Mouse (Mus musculus): ENCODE data around the gene Xdh. TPM values are rescaled to one million over a fixed set of nuclear protein-coding genes. Genes with fewer than 3 reads are reported as not detected.

Gene Xdh
- total and polyA plus RNA-seq, 3 experiments = 2.0 to 14.5 TPM; not detected in 1

DNA sequence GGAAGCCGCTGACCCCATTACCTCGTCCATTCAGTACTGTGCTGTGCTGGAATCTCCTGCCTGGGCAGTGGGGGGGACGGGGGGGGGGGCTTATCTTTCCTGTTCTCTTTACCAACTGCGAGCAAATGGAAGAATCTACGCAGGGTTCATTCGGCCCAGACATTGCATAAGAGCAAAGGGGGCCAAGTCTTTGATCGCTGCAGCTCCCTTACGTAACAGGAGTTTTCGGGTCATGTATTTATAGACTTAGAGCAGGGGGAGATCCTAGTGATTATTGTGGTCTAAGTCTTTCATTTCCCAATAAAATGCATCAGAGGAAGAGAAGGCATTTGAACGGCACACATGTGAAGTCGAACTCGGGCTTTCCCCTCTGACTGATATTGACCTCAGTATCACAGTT is 66.7 kb downstream of the Xdh start:
- H3K27ac ChIP-seq (ENCODE audit: control insufficient read depth, low read depth, low read length) = no peak overlapping the region
- TF ChIP-seq BHLHE40 (IDR thresholded peaks at IDR 0.05; ENCODE audit: borderline replicate concordance, low read depth, low read length) = no peak
- TF ChIP-seq POLR2A (IDR thresholded peaks at IDR 0.05; ENCODE audit: control insufficient read depth in 1 of 2, insufficient read depth in 1 of 2, low read depth in 1 of 2, low read length in 2 of 2, poor library complexity in 1 of 2) = no peak
- no peak for TF ChIP-seq SIN3A (IDR thresholded peaks at IDR 0.05; ENCODE audit: low read length)
- no peak for TF ChIP-seq CTCF (IDR thresholded peaks at IDR 0.05 in 2 of 3, conservative IDR thresholded peaks at IDR 0.05 in 1 of 3; ENCODE audit: control insufficient read depth in 1 of 3, insufficient read depth in 1 of 3, low read depth in 2 of 3, low read length in 3 of 3, poor library complexity in 1 of 3, severe bottlenecking in 1 of 3)
- TF ChIP-seq ZMIZ1 (IDR thresholded peaks at IDR 0.05; ENCODE audit: low read depth, low read length) = no peak
- TF ChIP-seq MYB (IDR thresholded peaks at IDR 0.05; ENCODE audit: low read depth, low read length) = no peak
- TF ChIP-seq ZC3H11A (IDR thresholded peaks at IDR 0.05; ENCODE audit: low read depth, low read length) = no peak
- no peak for TF ChIP-seq ELF1 (IDR thresholded peaks at IDR 0.05; ENCODE audit: low read depth, low read length)
- no peak for TF ChIP-seq JUND (IDR thresholded peaks at IDR 0.05; ENCODE audit: low read depth, low read length)
- TF ChIP-seq CHD2 (IDR thresholded peaks at IDR 0.05; ENCODE audit: low read length) = no peak
- no peak for TF ChIP-seq POLR2AphosphoS2 (IDR thresholded peaks at IDR 0.05; ENCODE audit: low read length)
- TF ChIP-seq USF2 (IDR thresholded peaks at IDR 0.05; ENCODE audit: borderline replicate concordance in 1 of 2, insufficient read depth in 1 of 2, low read depth in 1 of 2, low read length in 2 of 2) = no peak
- no peak for TF ChIP-seq ZNF384 (IDR thresholded peaks at IDR 0.05; ENCODE audit: low read depth, low read length)
- TF ChIP-seq EP300 (IDR thresholded peaks at IDR 0.05; ENCODE audit: low read depth in 1 of 2, low read length in 2 of 2) = no peak
- TF ChIP-seq MEF2A (IDR thresholded peaks at IDR 0.05; ENCODE audit: extremely low read depth, insufficient replicate concordance, low read depth, low read length, poor library complexity, severe bottlenecking) = no peak
- TF ChIP-seq MAZ (IDR thresholded peaks at IDR 0.05; ENCODE audit: low read depth, low read length) = no peak
- no peaks in the 10 kb centered on the region for H3K27me3 ChIP-seq (ENCODE audit: control insufficient read depth in 1 of 2, insufficient read depth in 2 of 2, low read length in 2 of 2)
- no peak overlapping the region for H3K9ac ChIP-seq (ENCODE audit: control insufficient read depth, low read depth, low read length, poor library complexity, severe bottlenecking)
- peaks cover 0 to 10% of the 10 kb centered on the region in 2 experiments; a peak in 2 of 4 replicates for H3K4me1 ChIP-seq (ENCODE audit: control insufficient read depth in 1 of 2, insufficient read depth in 2 of 2, low read length in 2 of 2)
- H3K79me2 ChIP-seq (ENCODE audit: control insufficient read depth, insufficient read depth, low read length, poor library complexity) = no peaks in the 10 kb centered on the region
- no peaks in the 10 kb centered on the region; a peak in 1 of 4 replicates for H3K36me3 ChIP-seq (ENCODE audit: control insufficient read depth in 1 of 2, insufficient read depth in 2 of 2, low read length in 2 of 2)
- no peak for DNase-seq (ENCODE audit: low read depth, low spot score)
- H3K9me3 ChIP-seq (replicated peaks; ENCODE audit: insufficient read depth, low read length) = no peaks in the 10 kb centered on the region
- no peak overlapping the region for H3K4me3 ChIP-seq (ENCODE audit: control insufficient read depth in 1 of 2, insufficient read depth in 1 of 2, low read depth in 2 of 2, low read length in 2 of 2)

DNA sequence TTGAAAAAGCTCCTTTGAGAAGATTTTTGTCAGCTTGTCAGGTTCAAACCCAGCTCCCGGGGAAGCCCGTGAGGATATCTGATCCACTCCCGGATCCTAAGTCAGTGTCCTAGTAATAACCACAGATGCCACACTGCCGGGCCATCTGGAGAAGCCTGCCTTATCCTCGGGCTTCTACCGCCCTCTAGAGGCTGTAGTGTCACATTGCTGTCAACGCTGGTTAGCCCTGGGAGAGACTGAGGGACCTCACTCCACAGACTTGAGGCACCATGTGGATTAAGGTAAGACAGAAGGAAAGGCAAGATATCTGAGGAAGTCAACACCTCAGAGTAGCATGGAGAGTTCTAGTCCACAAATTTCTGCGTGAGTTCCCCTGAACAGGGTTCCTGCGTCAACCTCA is 67.8 kb downstream of the Xdh start:
- Histone ChIP-seq H3K27ac (ENCODE audit: control insufficient read depth, low read depth, low read length) (no peak overlapping the region), H3K79me2 (ENCODE audit: control insufficient read depth, insufficient read depth, low read length, poor library complexity) (no peaks in the 10 kb centered on the region), H3K4me1 (ENCODE audit: control insufficient read depth in 1 of 2, insufficient read depth in 2 of 2, low read length in 2 of 2) (peaks cover 0 to 10% of the 10 kb centered on the region in 2 experiments; a peak in 2 of 4 replicates), H3K9me3 (replicated peaks; ENCODE audit: insufficient read depth, low read length) (no peaks in the 10 kb centered on the region), H3K4me3 (ENCODE audit: control insufficient read depth in 1 of 2, insufficient read depth in 1 of 2, low read depth in 2 of 2, low read length in 2 of 2) (no peak overlapping the region), H3K9ac (ENCODE audit: control insufficient read depth, low read depth, low read length, poor library complexity, severe bottlenecking) (no peak overlapping the region), H3K36me3 (ENCODE audit: control insufficient read depth in 1 of 2, insufficient read depth in 2 of 2, low read length in 2 of 2) (no peaks in the 10 kb centered on the region; a peak in 1 of 4 replicates), H3K27me3 (ENCODE audit: control insufficient read depth in 1 of 2, insufficient read depth in 2 of 2, low read length in 2 of 2) (no peaks in the 10 kb centered on the region)
- TF ChIP-seq UBTF (IDR thresholded peaks at IDR 0.05; ENCODE audit: borderline replicate concordance, insufficient read depth, low read depth, low read length) = no peak
- no peak for TF ChIP-seq CHD2 (IDR thresholded peaks at IDR 0.05; ENCODE audit: low read length)
- no peak for TF ChIP-seq ETS1 (IDR thresholded peaks at IDR 0.05; ENCODE audit: low read depth, low read length)
- TF ChIP-seq NRF1 (IDR thresholded peaks at IDR 0.05; ENCODE audit: insufficient read depth, low read depth, low read length, poor library complexity, severe bottlenecking) = no peak
- peak; percentile 95 for TF ChIP-seq ZC3H11A (IDR thresholded peaks at IDR 0.05; ENCODE audit: low read depth, low read length)
- peak; percentile 17; the same call in 1 of the 2 replicates for TF ChIP-seq MAX (IDR thresholded peaks at IDR 0.05; ENCODE audit: low read length)
- peak; percentile 57; the same call in 1 of the 2 replicates for TF ChIP-seq MYC (IDR thresholded peaks at IDR 0.05; ENCODE audit: low read depth, low read length)
- no peak for TF ChIP-seq MEF2A (IDR thresholded peaks at IDR 0.05; ENCODE audit: extremely low read depth, insufficient replicate concordance, low read depth, low read length, poor library complexity, severe bottlenecking)
- peak; percentile 89 to 99 (median 94) for TF ChIP-seq CTCF (IDR thresholded peaks at IDR 0.05 in 2 of 3, conservative IDR thresholded peaks at IDR 0.05 in 1 of 3; ENCODE audit: control insufficient read depth in 1 of 3, insufficient read depth in 1 of 3, low read depth in 2 of 3, low read length in 3 of 3, poor library complexity in 1 of 3, severe bottlenecking in 1 of 3)
- TF ChIP-seq SIN3A (IDR thresholded peaks at IDR 0.05; ENCODE audit: low read length) = peak; percentile 29
- peak; percentile 48; the same call in 1 of the 2 replicates for TF ChIP-seq ZNF384 (IDR thresholded peaks at IDR 0.05; ENCODE audit: low read depth, low read length)
- TF ChIP-seq SMC3 (IDR thresholded peaks at IDR 0.05; ENCODE audit: low read depth, low read length) = peak; percentile 95
- TF ChIP-seq HCFC1 (IDR thresholded peaks at IDR 0.05; ENCODE audit: low read depth, low read length) = no peak
- no peak for TF ChIP-seq ZMIZ1 (IDR thresholded peaks at IDR 0.05; ENCODE audit: low read depth, low read length)
- TF ChIP-seq MXI1 (IDR thresholded peaks at IDR 0.05; ENCODE audit: low read depth, low read length) = 0 out of 2 replicates have a peak, but pooled peaks have one; percentile 32
- peak; percentile 86 for DNase-seq (ENCODE audit: low read depth, low spot score)
